ENCODE assay signal across 26 mouse cellular contexts in genomic region chr4:42868193-42868592, GRCm38 (mm10). TPM values are rescaled to one million over a fixed set of nuclear protein-coding genes. Genes with fewer than 3 reads are reported as not detected.
DNase-seq lines count a peak whose midpoint lies in the region; ATAC-seq and TF ChIP-seq lines count a peak whose summit lies in the region.
"Had no signal": no experiment of that assay in that cellular context is flagged by ENCODE, and none has a peak within 500 bp of the region (broad histone marks: within the 10 kb centered on the region; RNA-seq: fewer than 3 reads in every experiment).

No protein-coding gene starts in this region.

- H3K27ac ChIP-seq in liver, embryonic 14.5 days = peak overlapping the region; percentile 92
- H3K27ac ChIP-seq: embryonic facial prominence, embryonic 10.5 days; forebrain, embryonic 15.5 days; heart, embryonic 13.5 days; hindbrain, embryonic 14.5 days; intestine, embryonic 15.5 days had no signal

- H3K9ac ChIP-seq in liver, embryonic 14.5 days (replicated peaks) = peak overlapping the region; percentile 48
- H3K9ac ChIP-seq: forebrain, embryonic 15.5 days; heart, embryonic 13.5 days; hindbrain, embryonic 14.5 days; intestine, embryonic 15.5 days had no signal

- TF ChIP-seq EP300 in liver, embryonic 14.5 days (IDR thresholded peaks at IDR 0.05; ENCODE audit: low read depth) = no peak

- peak overlapping the region; percentile 45 for H3K4me2 ChIP-seq in liver, embryonic 14.5 days (ENCODE audit: low read depth)
- H3K4me2 ChIP-seq: forebrain, embryonic 15.5 days; heart, embryonic 13.5 days; hindbrain, embryonic 14.5 days; intestine, embryonic 15.5 days had no signal

- H3K36me3 ChIP-seq in G1E (replicated peaks) = peaks cover 20% of the 10 kb centered on the region
- H3K36me3 ChIP-seq in liver, embryonic 14.5 days (replicated peaks; ENCODE audit: control insufficient read depth, insufficient read depth, low read depth) = no peaks in the 10 kb centered on the region
- H3K36me3 ChIP-seq: embryonic facial prominence, embryonic 10.5 days; forebrain, embryonic 15.5 days; heart, embryonic 13.5 days; intestine, embryonic 15.5 days had no signal

- H3K27me3 ChIP-seq in G1E (ENCODE audit: insufficient read depth, low read length) = no peaks in the 10 kb centered on the region
- H3K27me3 ChIP-seq in liver, embryonic 14.5 days (ENCODE audit: control insufficient read depth, insufficient read depth, low read length) = no peaks in the 10 kb centered on the region
- H3K27me3 ChIP-seq: forebrain, embryonic 15.5 days; intestine, embryonic 15.5 days had no signal

- DNase-seq in 3T3-L1 (ENCODE audit: low read depth, low spot score) (peak; percentile 0), G1E (ENCODE audit: low spot score) (no peak)
- DNase-seq in liver, embryonic 14.5 days (ENCODE audit: low read depth in 3 of 3, low spot score in 3 of 3) = no peak
- DNase-seq in right cerebral cortex, postnatal 10 days (ENCODE audit: low spot score in 2 of 2) = no peak
- DNase-seq in adrenal gland, postnatal 14 days = no peak
- DNase-seq in urinary bladder, adult 2 months (ENCODE audit: low spot score) = no peak
- DNase-seq in cerebellum, postnatal 36 days = no peak
- DNase-seq: adrenal gland, adult 8-10 months; B cell, adult 2 months; cerebellum, adult 11-12 months; cerebellum, adult 9-11 months; heart, postnatal 36 days had no signal

- peak overlapping the region; percentile 55; the same call in 1 of the 2 replicates for H3K4me3 ChIP-seq in G1E (ENCODE audit: low read depth, low read length)
- H3K4me3 ChIP-seq in liver, embryonic 14.5 days (ENCODE audit: insufficient read depth in 1 of 2, low read depth in 2 of 2, low read length in 2 of 2) = no peak overlapping the region
- H3K4me3 ChIP-seq: embryonic facial prominence, embryonic 10.5 days; erythroblast, embryonic 14.5 days; forebrain, embryonic 15.5 days; heart, embryonic 13.5 days; intestine, embryonic 15.5 days had no signal

- WGBS in liver, embryonic 14.5 days (ENCODE audit: insufficient replicate concordance) = 71% methylated on average over 5 of the region's 5 CpGs

- H3K4me1 ChIP-seq in G1E (ENCODE audit: insufficient read depth, low read depth, low read length) = peaks cover 89% of the 10 kb centered on the region
- peaks cover 49 to 63% of the 10 kb centered on the region in 2 experiments for H3K4me1 ChIP-seq in liver, embryonic 14.5 days (replicated peaks; ENCODE audit: control insufficient read depth in 2 of 2, insufficient read depth in 2 of 2, low read length in 1 of 2)
- H3K4me1 ChIP-seq: embryonic facial prominence, embryonic 10.5 days; forebrain, embryonic 15.5 days; heart, embryonic 13.5 days; intestine, embryonic 15.5 days had no signal

- no peaks in the 10 kb centered on the region for H3K9me3 ChIP-seq in G1E (replicated peaks)
- no peaks in the 10 kb centered on the region for H3K9me3 ChIP-seq in liver, embryonic 14.5 days (ENCODE audit: control insufficient read depth, low read length)
- H3K9me3 ChIP-seq: embryonic facial prominence, embryonic 10.5 days; forebrain, embryonic 15.5 days; heart, embryonic 13.5 days; intestine, embryonic 15.5 days had no signal

- no peak for TF ChIP-seq CTCF in G1E (IDR thresholded peaks at IDR 0.05; ENCODE audit: low read depth, low read length)
- TF ChIP-seq CTCF in liver, embryonic 14.5 days (IDR thresholded peaks at IDR 0.05; ENCODE audit: low read depth) = no peak

- ATAC-seq in G1E (ENCODE audit: extremely low read depth, insufficient number of reproducible peaks, low FRiP score, poor library complexity, severe bottlenecking) = no peak
- ATAC-seq in erythroblast, adult 5-6 weeks (replicated peaks; ENCODE audit: low FRiP score, poor library complexity, severe bottlenecking) = 0 out of 2 replicates have a peak, but pooled peaks have one; percentile 13
- ATAC-seq in liver, embryonic 14.5 days (ENCODE audit: insufficient read depth) = no peak
- ATAC-seq: CD4-positive, CD25-positive, alpha-beta regulatory T cell, adult 4 months; forebrain, embryonic 15.5 days had no signal

RNA-seq across cellular contexts. Expression of gene Fam205c, which starts 5.8 kb away (rescaled TPM):
- total RNA-seq in G1E (2014; fragmentation: Nextera tagmentation) (not detected in 2 replicates), G1E (2017) (0.05 TPM in 1 of 2 replicates, not detected in the other)
- 0.05 TPM in 1 of 2 replicates, not detected in the other for polyA plus RNA-seq in G1E (2012)
- total RNA-seq in erythroblast, adult 5-6 weeks (2015; ENCODE audit: low replicate concordance) = not detected in 2 replicates
- 0.56 TPM in 1 of 2 replicates, not detected in the other for total RNA-seq in erythroblast, adult 5-6 weeks (2017; ENCODE audit: low replicate concordance)
- 0.06 and 0.07 TPM in 2 replicates for polyA plus RNA-seq in liver, embryonic 14.5 days (2012; rRNA removed)
- 0.15 and 0.30 TPM in 2 replicates for polyA plus RNA-seq in liver, embryonic 14.5 days (2014; fragmentation: Nextera tagmentation; extraction: Ambion mirVana)
- not detected in 2 replicates for total RNA-seq in adrenal gland, postnatal 14 days (2021)
- polyA plus RNA-seq in urinary bladder, adult 2 months (2012; rRNA removed) = not detected in 2 replicates
- total RNA-seq: adrenal gland, adult 8-10 months; adrenal gland, postnatal 4 days; gastrocnemius, postnatal 4 days had no signal
- polyA plus RNA-seq: CD4-positive, CD25-positive, alpha-beta regulatory T cell, adult 4 months; erythroblast, embryonic 14.5 days had no signal

RNA-seq across cellular contexts. Expression of gene Gm12394, which starts 11.6 kb away (rescaled TPM):
- 0.34 and 0.60 TPM in 2 replicates for total RNA-seq in G1E (2014; fragmentation: Nextera tagmentation)
- not detected in 2 replicates for total RNA-seq in G1E (2017)
- not detected in 2 replicates for polyA plus RNA-seq in G1E (2012)
- total RNA-seq in erythroblast, adult 5-6 weeks (2015; ENCODE audit: low replicate concordance) = not detected in 2 replicates
- total RNA-seq in erythroblast, adult 5-6 weeks (2017; ENCODE audit: low replicate concordance) = not detected in 2 replicates
- polyA plus RNA-seq in liver, embryonic 14.5 days (2012; rRNA removed) = 0.01 TPM in 1 of 2 replicates, not detected in the other
- 0.05 TPM in 1 of 2 replicates, not detected in the other for polyA plus RNA-seq in liver, embryonic 14.5 days (2014; fragmentation: Nextera tagmentation; extraction: Ambion mirVana)
- 0.11 TPM in 1 of 2 replicates, not detected in the other for total RNA-seq in adrenal gland, postnatal 14 days (2021)
- not detected in 2 replicates for polyA plus RNA-seq in urinary bladder, adult 2 months (2012; rRNA removed)
- total RNA-seq: gastrocnemius, adult 8-10 months; heart, adult 8-10 months; heart, postnatal 36 days had no signal
- polyA plus RNA-seq: CD4-positive, CD25-positive, alpha-beta regulatory T cell, adult 4 months; embryonic facial prominence, embryonic 10.5 days; erythroblast, embryonic 14.5 days had no signal

RNA-seq across cellular contexts. Expression of gene Fam205a1, which starts 14.5 kb away (rescaled TPM):
- 11.5 and 14.5 TPM in 2 replicates for total RNA-seq in G1E (2014; fragmentation: Nextera tagmentation)
- total RNA-seq in G1E (2017) = 0.12 and 0.16 TPM in 2 replicates
- 0.10 and 0.14 TPM in 2 replicates for polyA plus RNA-seq in G1E (2012)
- 3.8 and 4.0 TPM in 2 replicates for total RNA-seq in erythroblast, adult 5-6 weeks (2015; ENCODE audit: low replicate concordance)
- total RNA-seq in erythroblast, adult 5-6 weeks (2017; ENCODE audit: low replicate concordance) = 1.8 and 2.6 TPM in 2 replicates
- 0.21 and 0.22 TPM in 2 replicates for polyA plus RNA-seq in liver, embryonic 14.5 days (2012; rRNA removed)
- polyA plus RNA-seq in liver, embryonic 14.5 days (2014; fragmentation: Nextera tagmentation; extraction: Ambion mirVana) = 0.04 and 0.28 TPM in 2 replicates
- not detected in 2 replicates for total RNA-seq in adrenal gland, postnatal 14 days (2021)
- 0.03 and 0.10 TPM in 2 replicates for polyA plus RNA-seq in urinary bladder, adult 2 months (2012; rRNA removed)
- total RNA-seq: adrenal gland, adult 8-10 months; adrenal gland, postnatal 4 days; gastrocnemius, adult 8-10 months; heart, adult 8-10 months had no signal
- polyA plus RNA-seq: CD4-positive, CD25-positive, alpha-beta regulatory T cell, adult 4 months; embryonic facial prominence, embryonic 10.5 days; embryonic facial prominence, embryonic 14.5 days; erythroblast, embryonic 14.5 days; heart, postnatal 0 days; intestine, embryonic 15.5 days had no signal

RNA-seq across cellular contexts. Expression of gene Phf24, which starts 48.3 kb away (rescaled TPM):
- total RNA-seq in G1E (2014; fragmentation: Nextera tagmentation) (1.8 TPM in 1 of 2 replicates, not detected in the other), G1E (2017) (0.29 and 0.98 TPM in 2 replicates)
- 0.04 TPM in 2 replicates for polyA plus RNA-seq in G1E (2012)
- not detected in 2 replicates for total RNA-seq in erythroblast, adult 5-6 weeks (2015; ENCODE audit: low replicate concordance)
- 1.7 and 5.8 TPM in 2 replicates for total RNA-seq in erythroblast, adult 5-6 weeks (2017; ENCODE audit: low replicate concordance)
- polyA plus RNA-seq in liver, embryonic 14.5 days (2012; rRNA removed) = 0.12 and 0.16 TPM in 2 replicates
- polyA plus RNA-seq in liver, embryonic 14.5 days (2014; fragmentation: Nextera tagmentation; extraction: Ambion mirVana) = 0.08 and 0.14 TPM in 2 replicates
- total RNA-seq in adrenal gland, postnatal 14 days (2021) = 0.56 and 3.8 TPM in 2 replicates
- polyA plus RNA-seq in urinary bladder, adult 2 months (2012; rRNA removed) = 4.0 and 4.7 TPM in 2 replicates
- polyA plus RNA-seq: erythroblast, embryonic 14.5 days had no signal
